Mouse (Mus musculus): ENCODE measurements around the gene Id4.

The Id4 gene

DNA sequence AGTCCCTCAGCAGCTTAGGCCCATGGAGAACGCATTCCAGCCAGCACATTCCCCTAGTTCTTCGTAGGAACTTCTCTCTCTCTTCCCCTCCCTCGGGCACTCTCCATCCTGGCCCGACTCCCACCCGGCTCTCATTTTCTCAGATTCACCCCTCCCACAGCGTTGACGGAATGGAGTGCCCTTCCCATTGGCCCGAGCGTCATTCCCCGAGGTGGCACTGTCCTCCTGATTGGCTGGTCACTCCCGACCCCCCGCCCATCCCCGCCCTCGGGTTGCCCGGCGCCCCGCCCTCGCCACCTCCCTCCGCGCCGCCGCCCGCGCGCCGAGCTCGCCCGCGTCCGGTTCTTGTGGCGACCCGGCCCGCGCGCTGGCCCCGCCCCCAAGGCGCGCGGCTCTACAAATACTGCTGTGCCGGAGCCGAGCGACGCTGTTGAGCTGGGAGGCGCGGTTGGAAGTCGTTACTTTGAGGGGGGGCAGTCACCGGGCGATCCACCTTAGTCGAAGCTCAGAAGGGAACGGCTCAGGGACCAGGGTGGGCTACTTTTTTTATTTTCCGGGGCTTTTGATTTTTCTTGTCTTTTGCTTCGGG is at the start of gene Id4:
Gene Id4 (plus strand): TSS at position 539 of the 589 bp plus-strand sequence.
- peak; percentile 95 for DNase-seq (ENCODE audit: low spot score)

DNA sequence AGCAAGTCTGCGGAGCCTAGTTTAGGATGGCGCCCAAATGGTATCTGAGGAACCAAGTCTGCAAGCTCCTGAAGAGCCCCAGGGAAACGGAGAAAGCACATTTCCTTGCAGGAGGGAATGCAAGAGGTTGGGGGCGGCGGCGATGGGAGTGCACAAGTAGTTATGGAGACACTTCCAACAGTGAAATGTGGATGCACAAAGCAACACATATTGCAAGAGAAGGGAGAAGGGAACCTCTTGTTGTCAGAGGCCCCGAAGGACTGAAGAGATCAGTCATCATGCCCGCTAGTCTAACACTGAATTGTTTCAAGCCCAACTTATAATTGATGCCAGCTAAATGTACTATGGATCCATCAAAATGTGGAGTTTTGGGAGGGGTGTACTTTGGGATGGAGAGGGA is 33.9 kb upstream of the Id4 start:
- DNase-seq (ENCODE audit: low spot score): no peak

DNA sequence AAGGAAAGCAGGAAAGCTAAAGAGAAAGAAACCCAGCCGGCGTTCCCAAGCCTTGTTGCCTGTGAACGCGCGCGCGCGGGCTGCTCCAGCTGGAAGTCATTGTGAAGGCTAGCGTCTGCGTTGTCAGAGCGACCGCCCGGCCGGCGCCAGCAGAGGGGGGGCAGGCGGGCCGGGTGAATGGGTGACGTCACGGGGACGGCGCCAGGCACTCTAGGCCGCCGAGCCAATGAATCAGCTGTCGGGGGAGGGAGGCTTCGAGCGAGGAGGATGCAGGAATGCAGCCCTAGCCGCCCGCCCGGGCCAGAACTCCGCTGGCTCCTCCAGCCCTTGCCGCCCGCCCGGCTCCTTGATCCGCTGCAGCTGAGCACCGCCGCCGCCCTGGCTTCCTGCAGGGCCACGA is 33.3 kb upstream of the Id4 start:
- DNase-seq (ENCODE audit: low spot score): peak; percentile 93

DNA sequence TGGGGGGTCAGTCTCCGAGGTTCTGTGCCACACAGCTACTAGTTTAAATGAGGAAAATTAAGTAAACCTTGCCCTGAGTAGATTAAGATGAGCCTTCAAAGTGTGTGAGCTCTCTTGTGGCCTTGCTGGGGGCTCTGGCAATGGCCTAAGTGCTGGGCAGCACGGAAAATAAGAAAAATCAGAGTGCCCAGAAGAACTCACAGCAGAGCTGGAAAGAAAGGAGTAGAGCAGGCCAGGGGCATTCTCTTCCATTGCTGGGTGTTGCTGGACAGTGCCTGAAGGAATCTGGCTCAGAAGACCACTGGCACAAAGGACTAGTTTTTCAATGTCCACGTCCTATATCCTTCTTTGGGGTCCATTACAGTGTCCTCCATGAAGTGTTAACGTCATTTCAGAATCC is 32.9 kb upstream of the Id4 start:
- no peak for DNase-seq (ENCODE audit: low spot score)

DNA sequence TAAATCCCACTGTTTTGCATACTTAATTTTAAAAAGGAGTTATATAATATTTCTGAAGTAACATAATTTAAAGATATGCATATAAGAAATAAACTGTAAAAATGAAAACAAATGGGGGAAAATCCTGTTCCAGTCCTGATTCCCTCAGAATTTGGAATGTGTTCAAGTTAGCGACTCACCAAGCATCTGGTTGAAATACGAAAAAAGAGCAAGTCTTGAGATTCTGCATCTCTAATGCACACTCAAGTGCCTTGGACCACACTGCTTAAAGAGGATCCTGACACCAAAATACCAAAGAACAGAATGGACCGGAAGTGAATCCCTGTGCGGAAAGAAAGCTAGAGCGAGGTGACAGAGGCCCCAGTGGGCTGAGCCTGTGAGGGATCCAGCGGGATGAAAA is 30.0 kb upstream of the Id4 start:
- peak; percentile 10 for DNase-seq (ENCODE audit: low spot score)

DNA sequence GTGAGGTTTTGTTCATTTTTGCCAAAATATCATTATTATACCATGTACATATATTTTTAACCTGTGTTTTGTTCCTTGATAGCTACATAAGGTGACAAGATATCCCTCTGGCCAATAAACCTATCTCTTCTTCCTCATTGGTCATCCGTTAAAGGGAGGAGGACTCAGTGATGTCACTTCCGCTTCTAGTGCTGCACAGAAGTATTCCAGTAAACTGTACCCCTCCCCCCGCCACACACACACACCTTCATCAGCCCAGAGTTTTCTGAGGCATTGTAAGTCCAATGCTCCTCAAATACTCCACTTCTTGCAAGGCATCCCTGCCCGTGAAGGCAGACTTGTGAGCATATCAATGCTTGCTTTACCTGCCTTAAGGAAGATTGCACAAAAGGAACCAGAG is 24.6 kb upstream of the Id4 start:
- DNase-seq (ENCODE audit: low spot score): no peak

DNA sequence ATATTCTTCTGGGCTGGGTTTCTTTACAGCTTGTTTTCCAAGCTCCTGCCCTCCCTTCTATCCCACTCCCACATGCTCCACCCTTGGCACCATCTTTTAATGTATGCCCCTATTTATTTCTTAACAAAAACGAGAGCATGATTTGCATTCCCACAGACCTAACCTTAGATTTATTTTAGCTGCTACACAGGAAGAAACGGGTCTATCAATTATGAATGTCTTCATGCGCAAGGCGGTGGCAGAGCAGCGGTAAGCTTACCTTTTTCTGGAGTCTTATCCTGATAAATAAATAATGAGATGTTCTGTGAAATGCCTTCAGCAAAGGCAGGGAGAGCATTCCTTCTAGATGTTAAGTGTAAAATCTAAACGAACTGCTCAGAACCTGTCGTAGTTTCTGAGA is 24.2 kb upstream of the Id4 start:
- no peak for DNase-seq (ENCODE audit: low spot score)

DNA sequence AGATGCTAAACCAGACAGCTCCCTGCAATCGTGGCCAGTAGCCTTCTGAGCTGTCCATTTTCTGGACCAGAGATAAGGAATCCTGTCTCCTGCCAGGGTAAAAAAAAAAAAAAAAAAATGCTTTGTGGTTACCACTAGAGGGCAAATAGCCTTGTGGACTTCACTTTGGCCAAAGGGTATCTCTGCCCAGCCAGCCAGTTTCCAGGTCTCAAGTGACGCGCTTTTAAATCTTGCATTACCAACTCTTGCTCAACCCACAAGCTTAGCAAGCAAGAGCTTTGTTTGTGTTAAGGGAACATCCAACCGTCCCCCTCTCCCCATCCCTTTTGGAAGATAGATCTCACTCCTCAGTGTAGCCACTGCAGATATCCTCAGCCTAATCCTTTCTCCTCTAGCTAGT is 23.5 kb upstream of the Id4 start:
- DNase-seq (ENCODE audit: low spot score): peak; percentile 63

DNA sequence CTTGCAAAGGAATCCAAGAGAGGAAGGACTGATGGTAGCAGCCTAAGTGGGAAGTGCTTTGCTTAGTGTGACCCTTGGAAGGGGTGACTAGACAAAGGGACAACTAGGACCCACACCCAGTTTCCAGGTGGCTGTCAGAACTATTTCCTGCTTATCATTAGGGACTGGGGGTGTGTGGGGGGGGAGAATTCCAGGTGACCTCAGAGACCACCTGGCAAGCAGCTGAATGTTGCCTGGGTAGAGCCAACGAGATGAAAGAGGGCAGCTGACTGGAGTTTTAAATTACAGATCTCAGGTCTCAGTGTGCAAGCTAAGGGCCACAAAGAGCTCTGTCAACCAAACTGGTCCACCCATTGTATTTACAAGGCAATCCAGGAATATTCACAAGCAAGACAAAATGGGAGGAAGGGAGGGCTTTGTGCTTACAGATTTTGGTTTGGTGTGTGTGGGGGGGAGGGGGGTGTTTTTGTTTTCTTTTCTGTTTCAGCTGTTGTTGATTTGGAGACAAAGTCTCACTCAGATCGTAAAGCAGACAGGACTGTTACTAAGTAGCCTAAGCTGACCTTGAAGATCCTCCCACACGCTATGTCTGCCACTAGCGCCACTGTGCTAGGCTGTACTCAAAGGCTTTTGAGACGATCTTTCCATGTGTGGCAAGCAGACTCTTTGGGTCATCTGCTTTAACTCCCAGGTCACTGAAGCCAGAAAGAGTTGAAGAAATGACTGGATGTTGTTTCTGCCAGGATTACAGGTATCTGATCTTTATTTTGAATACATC is 15.6 kb upstream of the Id4 start:
- no peak for DNase-seq (ENCODE audit: low spot score)

DNA sequence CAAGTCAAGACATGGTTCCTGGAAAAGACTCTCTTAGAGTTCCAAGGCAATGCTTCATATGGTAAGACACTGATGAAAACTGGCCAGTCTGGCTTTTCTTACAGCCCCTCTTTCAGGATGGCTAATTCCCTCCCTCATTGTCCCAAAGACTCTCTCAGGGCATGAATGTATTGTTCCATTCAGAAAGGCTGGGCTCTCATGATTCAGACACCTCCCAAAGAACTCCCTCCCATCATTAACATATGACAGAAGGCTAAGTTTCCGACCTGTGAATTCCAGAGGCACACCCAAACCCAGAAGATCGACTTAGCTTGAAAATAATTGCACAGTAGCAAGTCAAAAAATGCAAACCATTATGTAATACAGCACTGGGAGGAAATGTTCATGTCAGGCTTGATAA is 8.5 kb upstream of the Id4 start:
- no peak for DNase-seq (ENCODE audit: low spot score)

DNA sequence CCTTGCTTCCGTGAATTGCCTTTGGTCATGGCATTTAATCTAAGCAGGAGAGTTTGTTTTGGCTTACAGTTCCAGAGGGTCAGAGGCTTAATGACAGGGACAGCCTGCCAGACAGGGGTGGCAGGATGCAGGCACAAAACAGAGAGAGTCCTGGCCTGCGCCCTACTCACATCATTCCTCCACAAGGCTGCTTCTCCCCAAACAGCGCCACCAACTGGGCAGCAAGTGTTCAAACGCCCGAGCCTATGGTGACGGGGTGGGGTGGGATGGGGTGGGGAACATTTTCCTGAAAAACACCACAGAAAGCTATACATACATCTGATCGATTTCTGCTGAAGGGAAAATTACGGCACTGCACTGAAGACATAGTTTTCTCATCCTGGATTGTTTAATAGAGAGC is 6.0 kb upstream of the Id4 start:
- DNase-seq (ENCODE audit: low spot score): no peak

DNA sequence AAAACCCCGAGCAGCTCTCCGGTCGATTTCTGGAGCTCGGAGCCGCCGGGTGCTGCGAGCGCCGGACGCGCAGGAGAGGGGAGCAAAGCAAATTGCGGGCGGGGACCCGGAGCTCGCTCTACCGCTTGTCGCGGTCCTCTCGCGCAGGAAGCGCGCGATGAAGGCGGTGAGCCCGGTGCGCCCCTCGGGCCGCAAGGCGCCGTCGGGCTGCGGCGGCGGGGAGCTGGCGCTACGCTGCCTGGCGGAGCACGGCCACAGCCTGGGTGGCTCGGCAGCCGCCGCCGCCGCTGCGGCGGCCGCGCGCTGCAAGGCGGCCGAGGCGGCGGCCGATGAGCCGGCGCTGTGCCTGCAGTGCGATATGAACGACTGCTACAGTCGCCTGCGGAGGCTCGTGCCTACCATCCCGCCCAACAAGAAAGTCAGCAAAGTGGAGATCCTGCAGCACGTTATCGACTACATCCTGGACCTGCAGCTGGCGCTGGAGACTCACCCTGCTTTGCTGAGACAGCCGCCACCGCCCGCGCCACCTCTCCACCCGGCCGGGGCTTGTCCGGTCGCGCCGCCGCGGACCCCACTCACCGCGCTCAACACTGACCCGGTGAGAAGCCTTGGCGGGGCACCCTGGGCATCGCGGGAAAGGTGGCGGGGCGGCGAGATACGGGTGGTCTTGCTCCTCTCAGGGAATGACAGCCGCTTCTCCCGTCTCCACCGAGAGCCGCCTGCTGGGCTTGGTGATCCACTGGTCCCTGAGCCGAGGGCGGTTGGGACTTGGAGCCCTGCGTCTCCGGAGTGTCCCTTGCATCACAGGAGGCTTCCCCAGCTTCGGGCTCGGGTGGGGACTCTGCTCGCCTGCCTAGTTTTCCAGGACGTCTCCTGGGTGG is 553 bp downstream of the Id4 start:
- peak; percentile 74 for DNase-seq (ENCODE audit: low spot score)

DNA sequence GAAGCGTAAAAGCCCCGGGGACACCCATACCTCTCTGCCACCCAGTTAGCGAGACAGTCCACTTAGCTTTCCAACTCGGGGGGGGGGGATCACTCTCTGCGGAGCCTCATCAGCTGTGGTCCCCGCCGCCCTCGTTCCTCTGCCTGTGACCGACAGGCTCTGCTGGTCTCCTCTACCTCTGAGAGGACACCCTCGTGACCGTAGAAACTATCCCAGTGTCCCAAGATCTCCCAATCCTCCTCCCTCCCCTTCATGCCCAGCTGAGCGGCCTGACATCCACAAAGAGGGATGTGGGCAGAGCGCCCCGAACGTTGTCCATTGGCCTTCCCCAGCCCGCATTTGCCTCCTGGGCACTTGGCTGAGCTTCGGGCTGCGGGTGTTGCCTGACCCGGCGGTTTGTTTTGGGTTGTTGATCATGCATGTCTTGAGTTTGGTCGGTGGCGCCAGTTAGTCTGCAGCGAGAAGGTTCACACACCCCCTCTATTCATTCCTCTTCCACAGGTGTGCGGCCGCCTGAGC is 1.5 kb downstream of the Id4 start:
- DNase-seq (ENCODE audit: low spot score): peak; percentile 42

DNA sequence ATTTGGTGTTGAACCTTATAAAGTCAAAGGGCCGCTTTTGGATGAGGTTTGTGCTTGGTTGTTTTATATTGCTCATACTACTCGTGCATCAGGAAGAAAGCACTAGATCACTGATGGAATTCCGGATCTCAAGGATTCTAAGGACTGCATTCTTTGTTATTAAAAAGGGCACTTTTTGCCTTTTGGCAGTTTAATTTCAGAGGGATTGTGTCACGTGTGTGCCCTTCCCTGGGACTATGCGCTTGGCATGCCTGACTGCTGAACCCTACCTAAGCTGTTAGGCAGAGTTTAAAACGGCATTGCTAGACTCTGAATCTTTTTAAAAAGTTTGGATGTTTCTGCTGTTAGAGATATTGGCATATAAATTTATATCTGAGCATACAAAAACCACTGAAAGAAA is 4.0 kb downstream of the Id4 start:
- no peak for DNase-seq (ENCODE audit: low spot score)

DNA sequence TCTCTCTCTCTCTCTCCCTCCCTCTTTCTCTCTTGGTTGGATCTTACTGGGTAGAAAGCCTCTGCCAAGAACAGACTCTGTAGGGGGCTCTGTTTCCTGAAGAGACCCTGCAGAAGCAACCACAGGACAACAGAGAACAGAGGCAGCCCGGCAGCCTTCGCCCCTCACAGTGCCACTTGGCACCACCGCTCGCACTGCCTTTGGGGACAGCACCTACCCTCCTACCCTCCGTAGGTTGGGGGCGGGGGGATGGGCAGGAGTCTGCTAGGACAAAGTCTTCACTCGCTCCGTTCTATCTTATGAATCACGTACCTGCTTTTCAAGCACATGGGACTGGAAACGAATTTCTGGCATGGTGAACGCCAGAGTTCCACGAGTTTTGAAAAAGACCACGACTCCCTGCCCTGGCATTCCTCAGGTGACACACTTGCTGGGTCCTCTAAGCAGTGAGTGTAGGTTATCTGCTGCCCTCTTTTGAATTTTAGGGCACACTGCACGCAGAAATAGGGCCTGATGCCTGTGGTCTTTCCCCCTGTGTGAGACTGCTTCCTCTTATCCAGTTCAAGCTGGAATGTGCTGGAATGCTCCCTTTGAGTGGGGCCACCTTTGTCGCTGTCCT is 12.5 kb downstream of the Id4 start:
- peak; percentile 35 for DNase-seq (ENCODE audit: low spot score)

DNA sequence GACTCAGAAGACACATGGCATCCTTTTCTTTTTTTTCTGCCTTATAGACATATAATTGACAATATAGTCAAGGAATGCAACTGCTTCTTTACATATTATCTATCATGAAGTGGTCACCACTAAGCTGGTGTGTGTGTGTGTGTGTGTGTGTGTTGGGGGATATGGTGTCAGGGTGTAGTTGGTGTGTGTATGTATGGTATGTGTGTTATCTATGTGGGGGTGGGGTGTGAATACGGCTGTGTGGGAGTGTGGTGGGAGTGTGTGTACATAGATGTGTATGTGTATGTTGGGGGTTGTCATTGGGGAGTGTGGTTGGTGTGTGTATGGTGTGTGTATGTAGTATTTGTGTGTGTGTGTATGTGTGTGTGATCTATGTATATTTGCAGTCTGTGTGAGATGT is 13.1 kb downstream of the Id4 start:
- DNase-seq (ENCODE audit: low spot score): no peak

DNA sequence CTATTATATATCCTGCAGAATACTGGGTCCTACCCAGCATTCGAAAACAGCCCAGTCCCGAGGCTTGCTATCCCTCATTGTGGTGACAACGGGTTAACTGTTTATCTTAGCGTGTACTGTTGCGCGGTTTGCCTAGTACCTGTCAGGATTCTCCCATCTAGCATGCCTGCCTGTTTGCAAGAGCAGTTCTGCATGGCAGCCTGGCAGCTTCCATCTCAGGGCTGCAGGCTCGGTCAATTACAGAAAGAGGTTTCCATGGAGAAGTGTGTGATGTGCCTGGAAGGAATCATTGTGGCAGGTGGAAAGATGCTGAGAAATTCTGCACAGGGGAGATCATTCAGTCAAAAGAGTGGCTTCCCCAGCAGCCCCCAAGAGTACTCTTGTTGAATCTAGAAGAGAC is 16.0 kb downstream of the Id4 start:
- DNase-seq (ENCODE audit: low spot score): peak; percentile 31

DNA sequence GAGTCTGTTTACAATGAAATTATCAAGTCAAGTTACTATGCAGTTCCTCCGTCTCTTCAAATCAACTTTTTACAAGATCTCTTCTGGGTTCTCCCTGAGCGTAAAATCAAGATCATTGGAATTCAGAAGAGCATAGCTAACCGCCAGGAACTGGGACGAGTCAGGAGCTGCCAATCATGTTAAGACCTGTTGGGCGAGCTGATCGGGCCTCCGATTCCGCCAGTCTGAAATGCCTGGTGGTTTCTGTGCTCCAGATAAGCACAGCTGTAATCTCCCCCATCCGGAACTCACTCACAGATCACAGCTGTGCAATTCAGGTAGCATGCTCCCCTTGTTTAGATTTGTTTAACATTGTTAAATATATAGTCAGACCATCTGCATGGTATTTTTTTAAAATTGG is 23.4 kb downstream of the Id4 start:
- DNase-seq (ENCODE audit: low spot score): no peak

DNA sequence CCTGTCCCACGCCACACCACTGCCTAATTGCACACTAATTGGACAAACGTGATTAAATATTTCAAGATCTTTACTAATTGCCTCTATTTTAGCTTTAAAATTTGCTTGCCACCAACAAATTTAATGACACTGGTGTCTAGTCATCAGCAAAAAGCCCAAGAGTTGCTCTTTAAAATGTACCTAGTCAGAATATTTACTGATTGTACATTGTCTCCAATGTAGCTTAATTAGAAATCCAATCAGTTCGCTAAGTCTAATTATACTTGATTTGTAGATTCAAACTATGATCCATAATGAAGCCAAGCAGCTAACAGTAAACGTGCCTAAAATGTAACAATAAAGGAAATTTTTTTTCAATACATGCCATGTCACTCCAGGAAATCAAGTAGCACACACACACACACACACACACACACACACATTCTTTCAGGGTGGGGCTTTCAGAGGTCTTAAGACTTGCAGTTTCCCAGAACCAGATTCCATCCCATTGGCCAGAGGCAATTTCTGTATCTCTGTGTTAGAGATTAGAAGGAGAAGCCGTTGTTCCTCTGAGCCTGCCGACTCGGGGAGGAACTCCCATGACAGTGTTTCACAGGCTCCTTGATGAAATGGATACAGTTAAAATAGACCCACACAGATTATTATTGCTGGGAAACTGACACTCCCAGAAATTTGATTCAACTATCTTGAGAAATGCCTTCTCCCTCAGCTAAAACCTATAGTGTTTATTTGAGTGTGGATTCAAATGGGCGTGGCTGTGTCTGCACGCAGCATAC is 24.1 kb downstream of the Id4 start:
- no peak for DNase-seq (ENCODE audit: low spot score)

DNA sequence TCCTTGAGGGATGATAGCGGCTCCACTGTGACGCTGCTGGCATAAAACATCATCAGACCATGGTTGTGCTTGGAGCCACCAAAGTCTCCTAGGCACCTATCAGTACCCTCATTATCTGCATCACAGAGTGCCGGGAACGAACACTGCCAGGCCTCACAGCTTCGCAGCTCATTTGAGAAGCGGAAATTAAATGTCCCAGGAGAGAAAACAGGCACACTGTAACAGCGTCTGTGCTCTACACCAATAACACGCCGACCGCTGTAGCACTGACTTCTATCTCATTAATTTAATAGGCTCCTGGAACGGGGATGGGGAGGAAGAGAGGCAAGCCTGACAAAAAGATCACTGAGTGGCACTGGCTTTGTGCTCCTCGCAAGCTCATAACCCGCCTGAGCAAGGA is 29.4 kb downstream of the Id4 start:
- DNase-seq (ENCODE audit: low spot score): peak; percentile 86

DNA sequence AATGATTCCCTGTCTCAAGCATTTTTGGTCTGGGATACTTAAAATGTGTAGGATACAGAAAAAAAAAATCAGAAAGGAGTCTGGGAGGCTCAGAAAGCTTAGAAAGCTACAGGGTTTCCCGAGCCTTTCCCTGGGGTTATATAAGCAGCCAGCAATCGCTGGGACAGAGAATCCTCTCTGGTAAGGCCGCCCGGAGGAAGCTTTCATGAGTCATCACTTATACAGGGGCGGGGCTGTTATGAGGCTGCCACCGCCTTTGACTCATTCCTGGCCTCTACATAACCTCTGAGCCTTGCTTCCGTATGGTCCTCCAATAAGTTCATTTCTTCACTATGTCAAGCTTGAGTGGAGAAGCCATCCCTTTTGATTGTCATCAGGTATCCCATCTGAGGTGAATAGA is 53.5 kb downstream of the Id4 start:
- peak; percentile 66 for DNase-seq (ENCODE audit: low spot score)

Measured in MN1 (cell line).